Mouse (Mus musculus) hindbrain, postnatal 0 days (tissue): ENCODE results near the gene Slc16a12. TPM values are rescaled to one million over a fixed set of nuclear protein-coding genes. Genes with fewer than 3 reads are reported as not detected.

Experiments
- ATAC-seq: fragments of 200-750 bp; cut with Nextera tagmentation; 2 replicates; pipeline ENCODE4 v1.8.0; 2017; ENCODE audit warnings: mild to moderate bottlenecking, moderate TSS enrichment, moderate library complexity
- DNase-seq: peaks from one replicate; pipeline ENCODE4 v3.0.0-alpha.2; 2015; ENCODE audit warnings: low spot score
- H3K27ac ChIP-seq: fragments of 300-500 bp; sonication (generic); 2 replicates; pipeline ENCODE4 v1.5.1; 2014; ENCODE audit warnings: mild to moderate bottlenecking
- H3K27me3 ChIP-seq: fragments of 300-500 bp; sonication (generic); 2 replicates; pipeline ENCODE4 v1.6.1; 2014; ENCODE audit warnings: low read length, mixed read lengths; ENCODE audit not compliant: insufficient read depth
- H3K36me3 ChIP-seq: fragments of 300-500 bp; sonication (generic); 2 replicates; pipeline ENCODE4 v1.6.1; 2014; ENCODE audit warnings: low read length, mixed read lengths; ENCODE audit not compliant: insufficient read depth
- H3K4me1 ChIP-seq: fragments of 300-500 bp; sonication (generic); 2 replicates; pipeline ENCODE4 v1.6.1; 2014; ENCODE audit warnings: antibody characterized with exemption, low read length, mixed read lengths; ENCODE audit not compliant: insufficient read depth
- H3K4me2 ChIP-seq: fragments of 300-500 bp; sonication (generic); 2 replicates; pipeline ENCODE4 v1.6.1; 2014; ENCODE audit warnings: low read depth, mild to moderate bottlenecking, low read length, moderate library complexity, mixed read lengths
- H3K4me3 ChIP-seq: fragments of 300-500 bp; sonication (generic); 2 replicates; pipeline ENCODE4 v1.5.1; 2014; ENCODE audit warnings: low read length
- H3K9ac ChIP-seq: fragments of 300-500 bp; sonication (generic); replicated peaks from 2 replicates; pipeline ENCODE4 v1.6.1; 2014; ENCODE audit warnings: mild to moderate bottlenecking, low read length, moderate library complexity, mixed read lengths
- H3K9me3 ChIP-seq: fragments of 300-500 bp; sonication (generic); 2 replicates; pipeline ENCODE4 v1.6.1; 2016; ENCODE audit warnings: low read length, mixed read lengths
- CTCF ChIP-seq: IDR thresholded peaks from 2 replicates; pipeline ENCODE4 v1.5.1; 2016; ENCODE audit warnings: antibody characterized with exemption, control low read depth, low read depth
- WGBS: fragments of 180-500 bp; shearing (Covaris S2); extraction: QIAGEN DNeasy Blood & Tissue Kit; methylation state at CpG from one replicate; pipeline ENCODE4 v1.1.7; 2014; 5-methylcytosine and 5-hydroxymethylcytosine counted together
- polyA plus RNA-seq: library from polyadenylated mRNA; unstranded; fragments of >200 nt; fragmentation: Nextera tagmentation; extraction: Ambion mirVana; gene quantifications from 2 replicates; pipeline ENCODE4 v1.2.1, GENCODE M21; 2015
- total RNA-seq: library from RNA; depleted of rRNA; stranded (reverse); fragments of >200 nt; gene quantifications from 2 replicates; pipeline ENCODE4 v1.2.3, GENCODE M21; 2014; rRNA removed

Slc16a12 gene
- total RNA-seq (2.1 and 3.6 TPM in 2 replicates), polyA plus RNA-seq (2.1 and 3.0 TPM in 2 replicates)

- H3K27ac ChIP-seq = peak within 1 kb of the TSS; percentile 48; the same call in 1 of the 2 replicates
- H3K36me3 ChIP-seq = no peaks in the 10 kb centered on the region
- no peaks in the 10 kb centered on the region for H3K9me3 ChIP-seq
- H3K4me1 ChIP-seq = 0 out of 2 replicates have a peak, but pooled peaks cover 5% of the 10 kb centered on the region
- WGBS = under 1% methylated on average over 61 of the region's 61 CpGs
- H3K4me2 ChIP-seq = peak within 1 kb of the TSS; percentile 100
- peak within 1 kb of the TSS; percentile 65 for H3K4me3 ChIP-seq
- peak within 1 kb of the TSS; percentile 45 for H3K9ac ChIP-seq
- TF ChIP-seq CTCF = no peak
- DNase-seq = peak; percentile 30
- H3K27me3 ChIP-seq = peaks cover 6% of the 10 kb centered on the region; the same call in 1 of the 2 replicates
- peak; percentile 80 for ATAC-seq
Observed at GRCm38 (mm10) chr19:34746688-34747504, at the start of gene Slc16a12. Gene Slc16a12 (minus strand): TSS chr19:34747289.

GRCm38 (mm10) chr19:34796396-34796795 is 49.3 kb upstream of the Slc16a12 start:
- DNase-seq = no peak

GRCm38 (mm10) chr19:34782491-34782890 is 35.4 kb upstream of the Slc16a12 start:
- WGBS = 86% methylated on average over 2 of the region's 2 CpGs
- H3K4me1 ChIP-seq = no peaks in the 10 kb centered on the region
- ATAC-seq = no peak
- no peaks in the 10 kb centered on the region for H3K36me3 ChIP-seq
- no peaks in the 10 kb centered on the region for H3K27me3 ChIP-seq
- no peak overlapping the region for H3K9ac ChIP-seq
- H3K9me3 ChIP-seq = no peaks in the 10 kb centered on the region
- H3K4me2 ChIP-seq = no peak overlapping the region
- DNase-seq = no peak
- no peak overlapping the region for H3K27ac ChIP-seq
- TF ChIP-seq CTCF = no peak
- no peak overlapping the region for H3K4me3 ChIP-seq

More at GRCm38 (mm10) chr19:34796396-34796795, 49.3 kb upstream of the Slc16a12 start:
- Histone ChIP-seq H3K4me3 (no peak overlapping the region), H3K27me3 (no peaks in the 10 kb centered on the region), H3K36me3 (no peaks in the 10 kb centered on the region), H3K27ac (no peak overlapping the region), H3K9me3 (no peaks in the 10 kb centered on the region), H3K4me1 (no peaks in the 10 kb centered on the region), H3K4me2 (no peak overlapping the region), H3K9ac (no peak overlapping the region)
- TF ChIP-seq CTCF = no peak
- no peak for ATAC-seq
- 69% methylated on average over 4 of the region's 4 CpGs for WGBS

- no peak for ATAC-seq
- no peak overlapping the region for H3K27ac ChIP-seq
Observed at GRCm38 (mm10) chr19:34778993-34779392, 31.9 kb upstream of the Slc16a12 start.

GRCm38 (mm10) chr19:34778098-34778497 is 31.0 kb upstream of the Slc16a12 start:
- no peak for TF ChIP-seq CTCF
- Histone ChIP-seq H3K36me3 (no peaks in the 10 kb centered on the region), H3K4me3 (no peak overlapping the region), H3K27ac (no peak overlapping the region), H3K27me3 (no peaks in the 10 kb centered on the region), H3K4me2 (no peak overlapping the region), H3K9me3 (no peaks in the 10 kb centered on the region), H3K9ac (no peak overlapping the region), H3K4me1 (no peaks in the 10 kb centered on the region)
- DNase-seq (no peak), ATAC-seq (no peak)

More at GRCm38 (mm10) chr19:34778993-34779392, 31.9 kb upstream of the Slc16a12 start:
- H3K27me3 ChIP-seq = no peaks in the 10 kb centered on the region
- DNase-seq = no peak
- H3K36me3 ChIP-seq = no peaks in the 10 kb centered on the region
- H3K9ac ChIP-seq = no peak overlapping the region
- no peak overlapping the region for H3K4me3 ChIP-seq
- 93% methylated on average over 1 of the region's 1 CpGs for WGBS
- no peaks in the 10 kb centered on the region for H3K4me1 ChIP-seq
- no peak overlapping the region for H3K4me2 ChIP-seq
- no peak for TF ChIP-seq CTCF
- no peaks in the 10 kb centered on the region for H3K9me3 ChIP-seq

GRCm38 (mm10) chr19:34772775-34773174 is 25.7 kb upstream of the Slc16a12 start:
- H3K27me3 ChIP-seq = no peaks in the 10 kb centered on the region
- H3K4me3 ChIP-seq = no peak overlapping the region
- TF ChIP-seq CTCF = peak; percentile 85
- ATAC-seq = no peak
- H3K4me2 ChIP-seq = no peak overlapping the region
- no peaks in the 10 kb centered on the region for H3K36me3 ChIP-seq
- H3K27ac ChIP-seq = no peak overlapping the region
- H3K9ac ChIP-seq = no peak overlapping the region
- peak; percentile 79 for DNase-seq
- no peaks in the 10 kb centered on the region for H3K4me1 ChIP-seq
- 34% methylated on average over 6 of the region's 6 CpGs for WGBS
- no peaks in the 10 kb centered on the region for H3K9me3 ChIP-seq

GRCm38 (mm10) chr19:34770764-34771163 is 23.7 kb upstream of the Slc16a12 start:
- H3K4me1 ChIP-seq = no peaks in the 10 kb centered on the region
- no peak overlapping the region for H3K4me3 ChIP-seq
- no peak overlapping the region for H3K27ac ChIP-seq
- H3K36me3 ChIP-seq = no peaks in the 10 kb centered on the region
- ATAC-seq = no peak
- H3K9ac ChIP-seq = no peak overlapping the region
- H3K9me3 ChIP-seq = no peaks in the 10 kb centered on the region
- no peak overlapping the region for H3K4me2 ChIP-seq
- DNase-seq = no peak
- 86% methylated on average over 6 of the region's 6 CpGs for WGBS
- no peaks in the 10 kb centered on the region for H3K27me3 ChIP-seq
- no peak for TF ChIP-seq CTCF
